Mouse (Mus musculus) intestine, postnatal 0 days (tissue): ENCODE results near the gene BC048562. TPM values are rescaled to one million over a fixed set of nuclear protein-coding genes. Genes with fewer than 3 reads are reported as not detected.

ENCODE experiments used
- ATAC-seq: fragments of 200-750 bp; cut with Nextera tagmentation; 2 replicates; pipeline ENCODE4 v1.8.0; 2017; ENCODE audit warnings: mild to moderate bottlenecking, moderate TSS enrichment, moderate library complexity
- H3K27ac ChIP-seq: fragments of 300-500 bp; sonication (generic); 2 replicates; pipeline ENCODE4 v1.5.1; 2014; ENCODE audit warnings: mild to moderate bottlenecking, low read depth, low read length, moderate library complexity
- H3K27me3 ChIP-seq: fragments of 300-500 bp; sonication (generic); replicated peaks from 2 replicates; pipeline ENCODE4 v1.6.1; 2014; ENCODE audit warnings: low read length, mixed read lengths; ENCODE audit not compliant: control insufficient read depth, insufficient read depth
- H3K36me3 ChIP-seq: fragments of 300-500 bp; sonication (generic); 2 replicates; pipeline ENCODE4 v1.6.1; 2014; ENCODE audit warnings: mild to moderate bottlenecking, moderate library complexity; ENCODE audit not compliant: control insufficient read depth, insufficient read depth
- H3K4me1 ChIP-seq: fragments of 300-500 bp; sonication (generic); replicated peaks from 2 replicates; pipeline ENCODE4 v1.6.1; 2014; ENCODE audit warnings: antibody characterized with exemption, low read length, mixed read lengths; ENCODE audit not compliant: control insufficient read depth, insufficient read depth
- H3K4me2 ChIP-seq: fragments of 300-500 bp; sonication (generic); replicated peaks from 2 replicates; pipeline ENCODE4 v1.6.1; 2014; ENCODE audit warnings: low read depth, mild to moderate bottlenecking, moderate library complexity
- H3K4me3 ChIP-seq: fragments of 300-500 bp; sonication (generic); 2 replicates; pipeline ENCODE4 v1.5.1; 2014; ENCODE audit warnings: low read depth, low read length
- H3K9ac ChIP-seq: fragments of 300-500 bp; sonication (generic); 2 replicates; pipeline ENCODE4 v1.6.1; 2014; ENCODE audit warnings: mild to moderate bottlenecking, low read depth, low read length
- H3K9me3 ChIP-seq: fragments of 300-500 bp; sonication (generic); 2 replicates; pipeline ENCODE4 v1.6.1; 2016; ENCODE audit warnings: mixed run types; ENCODE audit not compliant: control insufficient read depth
- CTCF ChIP-seq: sonication (generic); IDR thresholded peaks from 2 replicates; pipeline ENCODE4 v1.5.1; 2016; ENCODE audit warnings: low read depth, mild to moderate bottlenecking, control low read depth, antibody characterized with exemption, moderate library complexity
- WGBS: fragments of 180-500 bp; shearing (Covaris S2); extraction: QIAGEN DNeasy Blood & Tissue Kit; methylation state at CpG from one replicate; pipeline ENCODE4 v1.1.7; 2014; 5-methylcytosine and 5-hydroxymethylcytosine counted together
- polyA plus RNA-seq: library from polyadenylated mRNA; unstranded; fragments of >200 nt; fragmentation: Nextera tagmentation; extraction: Ambion mirVana; gene quantifications from 2 replicates; pipeline ENCODE4 v1.2.1, GENCODE M21; 2015

The BC048562 gene
- polyA plus RNA-seq, 1 experiment from 2014 or later = not detected

DNA sequence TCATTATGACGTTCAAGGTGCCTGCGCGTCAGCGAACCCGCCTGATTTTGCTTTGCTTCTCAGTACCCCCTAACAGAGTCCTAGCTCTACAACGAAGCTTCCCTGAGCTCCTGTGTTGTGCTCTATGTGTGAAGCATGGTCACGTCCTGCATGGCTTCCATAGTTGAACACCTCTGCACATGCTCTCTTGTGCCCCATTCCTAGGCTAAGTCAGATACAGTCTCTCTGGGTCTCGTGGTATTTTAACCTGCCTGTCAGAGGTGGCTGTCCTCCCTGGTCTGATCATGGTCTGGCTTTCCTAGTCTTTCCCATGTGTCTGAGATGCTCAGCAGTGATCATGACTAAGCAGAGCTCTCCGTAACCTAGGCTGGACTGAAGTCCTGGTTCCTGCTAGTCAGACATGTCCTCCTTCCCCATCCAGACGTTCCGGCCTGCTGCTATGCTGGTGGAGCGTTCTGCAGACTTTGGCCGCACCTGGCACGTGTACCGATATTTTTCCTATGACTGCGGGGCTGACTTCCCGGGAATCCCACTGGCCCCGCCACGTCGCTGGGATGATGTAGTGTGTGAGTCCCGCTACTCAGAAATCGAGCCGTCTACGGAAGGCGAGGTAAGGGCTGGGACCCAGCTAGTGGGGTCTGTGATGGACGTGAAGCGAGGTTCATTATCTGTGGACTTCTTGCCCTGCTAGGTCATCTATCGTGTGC lies 44.7 kb downstream of the BC048562 start:
- no peak overlapping the region for H3K27ac ChIP-seq
- H3K36me3 ChIP-seq = peaks cover 41% of the 10 kb centered on the region
- 91% methylated on average over 28 of the region's 28 CpGs for WGBS
- H3K9me3 ChIP-seq = no peaks in the 10 kb centered on the region
- H3K4me2 ChIP-seq = no peak overlapping the region
- H3K4me3 ChIP-seq = no peak overlapping the region
- no peaks in the 10 kb centered on the region for H3K27me3 ChIP-seq
- TF ChIP-seq CTCF = no peak
- no peak for ATAC-seq
- 0 out of 2 replicates have a peak, but pooled peaks cover 7% of the 10 kb centered on the region for H3K4me1 ChIP-seq
- H3K9ac ChIP-seq = 0 out of 2 replicates have a peak overlapping the region, but pooled peaks have one; percentile 26

DNA sequence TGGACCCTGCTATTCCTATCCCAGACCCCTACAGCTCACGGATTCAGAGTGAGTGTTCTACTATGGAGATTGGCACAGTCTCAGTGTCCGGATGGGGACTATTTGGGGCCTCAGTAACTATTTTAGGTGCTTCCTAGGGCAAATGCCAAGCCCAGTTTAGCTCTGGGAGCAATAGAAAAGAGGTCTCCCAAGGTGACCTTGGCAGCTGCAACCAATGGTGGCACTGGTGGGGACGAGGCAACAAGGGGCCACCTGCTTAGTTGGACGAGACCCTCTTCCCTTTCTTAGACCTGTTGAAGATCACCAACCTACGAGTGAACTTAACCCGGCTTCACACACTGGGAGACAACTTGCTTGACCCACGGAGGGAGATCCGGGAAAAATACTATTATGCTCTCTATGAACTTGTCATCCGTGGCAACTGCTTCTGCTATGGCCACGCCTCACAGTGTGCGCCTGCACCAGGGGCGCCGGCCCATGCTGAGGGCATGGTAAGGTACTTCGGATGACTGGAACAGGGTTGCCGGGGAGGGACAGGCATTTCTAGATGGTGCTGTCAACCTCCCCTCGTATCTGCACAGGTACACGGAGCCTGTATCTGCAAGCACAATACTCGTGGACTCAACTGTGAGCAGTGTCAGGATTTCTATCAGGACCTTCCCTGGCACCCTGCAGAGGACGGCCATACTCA lies 45.4 kb downstream of the BC048562 start:
- H3K27ac ChIP-seq = no peak overlapping the region
- no peak for TF ChIP-seq CTCF
- peaks cover 46% of the 10 kb centered on the region for H3K36me3 ChIP-seq
- 0 out of 2 replicates have a peak overlapping the region, but pooled peaks have one; percentile 26 for H3K9ac ChIP-seq
- no peak for ATAC-seq
- H3K4me3 ChIP-seq = no peak overlapping the region
- no peaks in the 10 kb centered on the region for H3K27me3 ChIP-seq
- no peaks in the 10 kb centered on the region for H3K9me3 ChIP-seq
- WGBS = 88% methylated on average over 19 of the region's 19 CpGs
- H3K4me1 ChIP-seq = 0 out of 2 replicates have a peak, but pooled peaks cover 7% of the 10 kb centered on the region
- H3K4me2 ChIP-seq = no peak overlapping the region

DNA sequence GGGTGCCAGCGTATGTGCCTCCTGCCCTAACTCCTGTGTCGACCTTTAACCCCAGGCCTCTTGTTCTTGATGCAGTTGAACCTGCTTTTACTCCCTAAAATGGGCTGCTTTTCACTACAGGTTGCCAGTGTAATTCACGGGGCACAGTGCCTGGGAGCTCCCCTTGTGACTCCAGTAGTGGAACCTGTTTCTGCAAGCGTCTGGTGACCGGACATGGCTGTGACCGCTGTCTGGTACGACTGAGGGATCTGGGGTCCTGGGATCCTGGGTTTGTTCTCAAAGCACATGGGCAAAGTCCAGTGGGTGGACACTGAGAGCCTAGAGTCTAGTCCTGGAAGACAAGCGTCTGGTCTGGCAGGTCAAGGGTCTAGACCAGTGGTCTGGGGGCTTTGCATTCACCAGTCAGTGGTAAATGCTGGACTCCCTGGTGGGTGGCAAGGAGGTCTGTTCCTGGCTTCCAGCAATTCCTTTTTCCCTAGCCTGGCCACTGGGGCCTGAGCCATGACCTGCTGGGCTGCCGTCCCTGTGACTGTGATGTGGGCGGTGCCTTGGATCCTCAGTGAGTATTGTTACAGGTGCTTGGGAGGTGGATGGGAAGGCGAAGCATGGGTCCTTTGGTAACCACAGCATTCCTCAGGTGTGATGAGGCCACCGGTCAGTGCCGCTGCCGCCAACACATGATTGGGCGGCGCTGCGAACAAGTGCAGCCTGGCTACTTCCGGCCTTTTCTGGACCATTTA lies 46.9 kb downstream of the BC048562 start:
- H3K4me1 ChIP-seq = 0 out of 2 replicates have a peak, but pooled peaks cover 7% of the 10 kb centered on the region
- H3K36me3 ChIP-seq = peaks cover 54% of the 10 kb centered on the region
- no peaks in the 10 kb centered on the region for H3K9me3 ChIP-seq
- H3K27me3 ChIP-seq = no peaks in the 10 kb centered on the region
- no peak overlapping the region for H3K4me3 ChIP-seq
- no peak overlapping the region for H3K4me2 ChIP-seq
- no peak overlapping the region for H3K9ac ChIP-seq
- WGBS = 93% methylated on average over 18 of the region's 18 CpGs
- TF ChIP-seq CTCF = no peak
- ATAC-seq = no peak
- H3K27ac ChIP-seq = no peak overlapping the region

DNA sequence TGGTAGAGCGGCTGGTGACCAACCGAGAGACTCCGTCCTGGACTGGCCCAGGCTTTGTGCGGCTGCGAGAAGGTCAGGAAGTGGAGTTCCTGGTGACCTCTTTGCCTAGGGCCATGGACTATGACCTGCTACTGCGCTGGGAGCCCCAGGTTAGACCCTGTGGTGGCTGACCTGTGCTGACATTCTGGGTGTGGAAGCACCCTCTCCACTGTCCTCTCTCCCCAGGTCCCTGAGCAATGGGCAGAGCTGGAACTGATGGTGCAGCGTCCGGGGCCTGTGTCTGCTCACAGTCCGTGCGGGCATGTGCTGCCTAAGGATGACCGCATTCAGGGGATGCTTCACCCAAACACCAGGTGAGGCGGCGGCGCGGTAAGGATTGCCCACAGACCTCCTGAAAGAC lies 47.7 kb downstream of the BC048562 start:
- Histone ChIP-seq H3K9me3 (no peaks in the 10 kb centered on the region), H3K27me3 (no peaks in the 10 kb centered on the region), H3K27ac (no peak overlapping the region), H3K4me3 (no peak overlapping the region), H3K4me1 (0 out of 2 replicates have a peak, but pooled peaks cover 7% of the 10 kb centered on the region), H3K4me2 (no peak overlapping the region), H3K36me3 (peaks cover 62% of the 10 kb centered on the region), H3K9ac (no peak overlapping the region)
- ATAC-seq = no peak
- 94% methylated on average over 15 of the region's 15 CpGs for WGBS
- no peak for TF ChIP-seq CTCF

DNA sequence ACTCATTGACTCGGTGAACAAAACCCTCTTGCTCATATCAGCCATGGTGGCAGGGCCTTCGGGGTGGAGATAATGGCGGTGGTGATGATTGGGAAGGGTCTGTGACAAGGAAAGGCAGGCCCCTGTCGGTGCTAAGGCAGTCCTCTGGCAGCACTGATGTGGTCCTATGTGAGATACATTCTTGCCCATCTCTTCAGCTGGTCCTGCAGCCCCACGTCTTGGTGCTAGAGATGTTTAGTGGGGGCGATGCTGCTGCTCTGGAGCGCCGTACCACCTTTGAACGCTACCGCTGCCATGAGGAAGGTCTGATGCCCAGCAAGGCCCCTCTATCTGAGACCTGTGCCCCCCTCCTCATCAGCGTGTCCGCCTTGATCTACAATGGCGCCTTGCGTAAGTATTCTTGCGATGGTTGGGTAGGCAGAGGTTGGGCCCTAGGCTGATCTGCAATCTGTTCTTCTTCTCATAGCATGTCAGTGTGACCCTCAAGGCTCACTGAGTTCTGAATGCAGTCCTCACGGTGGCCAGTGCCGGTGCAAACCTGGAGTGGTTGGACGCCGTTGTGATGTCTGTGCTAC lies 49.1 kb downstream of the BC048562 start:
- Histone ChIP-seq H3K4me2 (no peak overlapping the region), H3K36me3 (peaks cover 68% of the 10 kb centered on the region), H3K4me3 (no peak overlapping the region), H3K27ac (no peak overlapping the region), H3K9me3 (no peaks in the 10 kb centered on the region), H3K9ac (no peak overlapping the region), H3K4me1 (0 out of 2 replicates have a peak, but pooled peaks cover under 1% of the 10 kb centered on the region), H3K27me3 (no peaks in the 10 kb centered on the region)
- 92% methylated on average over 19 of the region's 19 CpGs for WGBS
- ATAC-seq = no peak
- no peak for TF ChIP-seq CTCF
